ENCODE assay signal across 8 mouse cellular contexts in genomic region chr6:125137002-125137671, GRCm38 (mm10). TPM values are rescaled to one million over a fixed set of nuclear protein-coding genes. Genes with fewer than 3 reads are reported as not detected.
DNase-seq lines count a peak whose midpoint lies in the region; TF ChIP-seq lines count a peak whose summit lies in the region.

No protein-coding gene starts in this region.

- no peak for TF ChIP-seq POLR2A in cerebellum, adult 2 months (IDR thresholded peaks at IDR 0.05; ENCODE audit: borderline replicate concordance, insufficient read depth, low read length)

- no peaks in the 10 kb centered on the region for H3K27me3 ChIP-seq in cerebellum, adult 2 months (ENCODE audit: control insufficient read depth, insufficient read depth, low read length)
- no peaks in the 10 kb centered on the region for H3K27me3 ChIP-seq in embryonic facial prominence, embryonic 10.5 days (replicated peaks; ENCODE audit: low read depth, poor library complexity, severe bottlenecking)

- H3K4me3 ChIP-seq in cerebellum, adult 2 months (replicated peaks; ENCODE audit: insufficient read depth, low read depth, low read length), result no peak overlapping the region
- H3K4me3 ChIP-seq in layer of hippocampus, adult 2 months, result no peak overlapping the region
- 0 out of 2 replicates have a peak overlapping the region, but pooled peaks have one; percentile 11 for H3K4me3 ChIP-seq in embryonic facial prominence, embryonic 10.5 days

- peaks cover 4% of the 10 kb centered on the region; the same call in 1 of the 2 replicates for H3K4me1 ChIP-seq in cerebellum, adult 2 months (ENCODE audit: control insufficient read depth, insufficient read depth, low read length)
- peaks cover 15% of the 10 kb centered on the region for H3K4me1 ChIP-seq in embryonic facial prominence, embryonic 10.5 days

- peaks cover 94% of the 10 kb centered on the region for H3K36me3 ChIP-seq in embryonic facial prominence, embryonic 10.5 days (replicated peaks)

- TF ChIP-seq CTCF in cerebellum, adult 2 months (IDR thresholded peaks at IDR 0.05; ENCODE audit: borderline replicate concordance, insufficient read depth, low read depth, low read length), result peak; percentile 48; the same call in 1 of the 2 replicates
- TF ChIP-seq CTCF in layer of hippocampus, adult 2 months (conservative IDR thresholded peaks at IDR 0.05), result peak; percentile 81

- no peak for DNase-seq in cerebellum, adult 2 months
- DNase-seq in cerebellum, adult 8-10 months, result no peak
- DNase-seq in layer of hippocampus, adult 2 months (ENCODE audit: low spot score in 2 of 2), result peak in 1 of 2 experiments; percentile 52
- DNase-seq in layer of hippocampus, adult 18-20 months (ENCODE audit: low spot score in 2 of 2), result no peak
- DNase-seq in B cell, adult 2 months, result peak; percentile 68 to 74
- peak; percentile 60 for DNase-seq in embryonic facial prominence, embryonic 10.5 days (ENCODE audit: low spot score)
- peak; percentile 48 for DNase-seq in mesoderm, embryonic 11.5 days (ENCODE audit: low read depth, low spot score)
- DNase-seq in urinary bladder, adult 2 months (ENCODE audit: low spot score), result no peak

- H3K27ac ChIP-seq in cerebellum, adult 2 months (ENCODE audit: insufficient read depth, low read length), result no peak overlapping the region
- peak overlapping the region; percentile 77 for H3K27ac ChIP-seq in layer of hippocampus, adult 2 months
- H3K27ac ChIP-seq in embryonic facial prominence, embryonic 10.5 days (replicated peaks), result no peak overlapping the region

- 74% methylated on average over 19 of the region's 19 CpGs for WGBS in cerebellum, adult 2 months
- 90% methylated on average over 19 of the region's 19 CpGs for WGBS in embryonic facial prominence, embryonic 10.5 days

- H3K9me3 ChIP-seq in embryonic facial prominence, embryonic 10.5 days, result no peaks in the 10 kb centered on the region

RNA-seq across cellular contexts. Expression of gene Nop2, which starts 5.4 kb away (rescaled TPM):
- polyA plus RNA-seq in cerebellum, adult 2 months (2012; rRNA removed), result 24.5 and 24.9 TPM in 2 replicates
- total RNA-seq in layer of hippocampus, adult 2 months (2021), result 10 to 100 TPM; 30.8 to 31.7 TPM
- total RNA-seq in layer of hippocampus, adult 18-20 months (2021), result 10 to 100 TPM; 31.3 to 32.4 TPM
- polyA plus RNA-seq in embryonic facial prominence, embryonic 10.5 days (2016; fragmentation: Nextera tagmentation; extraction: Ambion mirVana), result 94.1 and 99.4 TPM in 2 replicates
- polyA plus RNA-seq in urinary bladder, adult 2 months (2012; rRNA removed), result 23.1 TPM in 2 replicates

RNA-seq across cellular contexts. Expression of gene Iffo1, which starts 7.9 kb away (rescaled TPM):
- 95.4 and 96.0 TPM in 2 replicates for polyA plus RNA-seq in cerebellum, adult 2 months (2012; rRNA removed)
- total RNA-seq in layer of hippocampus, adult 2 months (2021), result 10 to 100 TPM; 69.9 to 71.9 TPM
- 10 to 100 TPM; 63.0 to 69.1 TPM for total RNA-seq in layer of hippocampus, adult 18-20 months (2021)
- polyA plus RNA-seq in embryonic facial prominence, embryonic 10.5 days (2016; fragmentation: Nextera tagmentation; extraction: Ambion mirVana), result 11.0 and 11.1 TPM in 2 replicates
- polyA plus RNA-seq in urinary bladder, adult 2 months (2012; rRNA removed), result 28.6 and 29.0 TPM in 2 replicates

RNA-seq across cellular contexts. Expression of gene Gapdh, which starts 29.1 kb away (rescaled TPM):
- polyA plus RNA-seq in cerebellum, adult 2 months (2012; rRNA removed), result 5,061 and 5,782 TPM in 2 replicates
- 1,000 to 10,000 TPM; 2,438 to 2,531 TPM for total RNA-seq in layer of hippocampus, adult 2 months (2021)
- total RNA-seq in layer of hippocampus, adult 18-20 months (2021), result 1,000 to 10,000 TPM; 2,555 to 2,598 TPM
- 2,731 and 2,955 TPM in 2 replicates for polyA plus RNA-seq in embryonic facial prominence, embryonic 10.5 days (2016; fragmentation: Nextera tagmentation; extraction: Ambion mirVana)
- 2,278 and 2,316 TPM in 2 replicates for polyA plus RNA-seq in urinary bladder, adult 2 months (2012; rRNA removed)

RNA-seq across cellular contexts. Expression of gene Chd4, which starts 41.4 kb away (rescaled TPM):
- 110 and 112 TPM in 2 replicates for polyA plus RNA-seq in cerebellum, adult 2 months (2012; rRNA removed)
- total RNA-seq in layer of hippocampus, adult 2 months (2021), result 100 to 1,000 TPM; 176 to 185 TPM
- total RNA-seq in layer of hippocampus, adult 18-20 months (2021), result 100 to 1,000 TPM; 153 to 176 TPM
- polyA plus RNA-seq in embryonic facial prominence, embryonic 10.5 days (2016; fragmentation: Nextera tagmentation; extraction: Ambion mirVana), result 102 and 105 TPM in 2 replicates
- 43.1 and 78.9 TPM in 2 replicates for polyA plus RNA-seq in urinary bladder, adult 2 months (2012; rRNA removed)

RNA-seq across cellular contexts. Expression of gene Ncapd2, which starts 54.4 kb away (rescaled TPM):
- 80.8 and 85.4 TPM in 2 replicates for polyA plus RNA-seq in cerebellum, adult 2 months (2012; rRNA removed)
- 10 to 100 TPM; 24.3 to 28.5 TPM for total RNA-seq in layer of hippocampus, adult 2 months (2021)
- 10 to 100 TPM; 20.4 to 25.8 TPM for total RNA-seq in layer of hippocampus, adult 18-20 months (2021)
- 261 and 263 TPM in 2 replicates for polyA plus RNA-seq in embryonic facial prominence, embryonic 10.5 days (2016; fragmentation: Nextera tagmentation; extraction: Ambion mirVana)
- polyA plus RNA-seq in urinary bladder, adult 2 months (2012; rRNA removed), result 17.3 and 24.3 TPM in 2 replicates

Comparison
In these comparisons a context has a peak if more than half of its experiments do, and no peak if none do; other contexts are left out.
1. DNase-seq: peak in B cell, adult 2 months (2 of 2), embryonic facial prominence, embryonic 10.5 days (single experiment) and mesoderm, embryonic 11.5 days (single experiment); none in cerebellum, adult 2 months (0 of 2), cerebellum, adult 8-10 months (single experiment), layer of hippocampus, adult 18-20 months (0 of 2) and urinary bladder, adult 2 months (single experiment).